Mouse (Mus musculus): ENCODE results near the gene Gadd45g. TPM values are rescaled to one million over a fixed set of nuclear protein-coding genes. Genes with fewer than 3 reads are reported as not detected.

Gadd45g gene
- polyA plus RNA-seq, 1 experiment from 2014 or later, result 252 TPM

DNA sequence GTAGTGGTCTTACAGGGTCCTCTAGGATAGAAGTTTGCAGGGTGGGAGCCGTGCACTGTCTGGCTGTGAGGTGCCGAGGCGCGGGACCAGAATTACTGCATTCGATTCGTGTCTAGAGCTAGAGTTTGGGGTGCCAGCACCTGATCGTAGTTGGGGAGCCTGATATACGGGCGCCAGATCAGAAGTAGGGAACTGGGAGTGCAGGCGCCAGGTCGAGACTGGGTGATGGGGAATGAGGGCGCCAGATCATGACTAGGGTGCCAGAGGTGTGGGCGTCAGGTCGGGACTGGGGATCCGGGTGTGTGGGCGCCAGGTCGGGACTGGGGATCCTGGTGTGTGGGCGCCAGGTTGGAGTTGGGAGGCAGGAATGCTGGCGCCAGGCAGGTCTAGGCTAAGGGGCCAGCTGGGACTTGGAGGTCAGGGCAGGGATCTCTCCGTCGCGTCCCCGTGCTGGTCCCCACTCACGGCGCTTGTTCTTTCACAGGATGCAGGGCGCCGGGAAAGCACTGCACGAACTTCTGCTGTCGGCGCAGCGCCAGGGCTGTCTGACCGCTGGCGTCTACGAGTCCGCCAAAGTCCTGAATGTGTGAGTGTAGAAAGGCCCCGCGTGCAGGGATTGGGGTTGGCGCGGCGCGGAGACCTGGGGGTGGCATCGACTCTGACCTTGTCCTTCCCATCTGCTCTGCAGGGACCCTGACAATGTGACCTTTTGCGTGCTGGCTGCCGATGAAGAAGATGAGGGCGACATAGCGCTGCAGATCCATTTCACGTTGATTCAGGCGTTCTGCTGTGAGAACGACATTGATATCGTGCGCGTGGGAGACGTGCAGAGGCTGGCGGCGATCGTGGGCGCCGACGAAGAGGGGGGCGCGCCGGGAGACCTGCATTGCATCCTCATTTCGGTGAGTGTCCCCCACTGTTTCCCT lies 653 bp downstream of the Gadd45g start:
- H3K4me1 ChIP-seq, result peaks cover 64% of the 10 kb centered on the region
- WGBS, result under 1% methylated on average over 61 of the region's 63 CpGs
- H3K4me2 ChIP-seq, result peak overlapping the region; percentile 86
- ATAC-seq, result peak; percentile 22
- H3K36me3 ChIP-seq (ENCODE audit: poor library complexity, severe bottlenecking), result 0 out of 2 replicates have a peak, but pooled peaks cover 5% of the 10 kb centered on the region
- peak overlapping the region; percentile 92 for H3K27ac ChIP-seq
- no peaks in the 10 kb centered on the region for H3K9me3 ChIP-seq (replicated peaks)
- H3K27me3 ChIP-seq, result peaks cover 35% of the 10 kb centered on the region
- peak overlapping the region; percentile 90 for H3K9ac ChIP-seq
- peak overlapping the region; percentile 62 for H3K4me3 ChIP-seq

DNA sequence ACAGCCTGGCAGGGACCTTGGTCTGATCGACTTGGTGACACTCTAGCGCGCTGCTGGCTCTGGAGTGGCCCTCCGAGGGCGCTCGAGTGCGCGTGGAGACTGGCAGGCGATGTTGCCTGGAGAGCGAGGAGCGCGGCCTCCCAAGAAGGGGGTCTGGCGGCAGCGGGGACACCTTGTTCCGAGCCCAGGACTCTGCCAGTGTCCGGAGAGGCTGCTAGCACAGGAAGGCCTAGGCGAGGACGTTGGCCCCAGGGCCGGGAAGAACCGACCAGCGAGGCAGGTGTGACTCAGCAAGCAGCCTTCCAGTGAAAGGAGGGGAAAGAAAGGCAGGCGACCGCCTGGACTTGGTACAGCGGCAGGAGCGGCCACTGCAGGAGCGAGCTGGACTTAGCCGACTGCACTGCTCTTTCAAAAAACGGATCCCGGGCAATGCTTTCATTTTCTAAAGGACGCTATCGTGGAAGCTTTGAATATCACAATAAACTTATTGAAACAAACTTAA lies 1.6 kb downstream of the Gadd45g start:
- Histone ChIP-seq H3K27me3 (peaks cover 33% of the 10 kb centered on the region), H3K4me2 (peak overlapping the region; percentile 86), H3K9ac (peak overlapping the region; percentile 90), H3K4me1 (peaks cover 60% of the 10 kb centered on the region), H3K4me3 (peak overlapping the region; percentile 62), H3K27ac (peak overlapping the region; percentile 92), H3K9me3 (replicated peaks) (no peaks in the 10 kb centered on the region), H3K36me3 (ENCODE audit: poor library complexity, severe bottlenecking) (0 out of 2 replicates have a peak, but pooled peaks cover 5% of the 10 kb centered on the region)
- 1% methylated on average over 31 of the region's 31 CpGs for WGBS
- no peak for ATAC-seq

DNA sequence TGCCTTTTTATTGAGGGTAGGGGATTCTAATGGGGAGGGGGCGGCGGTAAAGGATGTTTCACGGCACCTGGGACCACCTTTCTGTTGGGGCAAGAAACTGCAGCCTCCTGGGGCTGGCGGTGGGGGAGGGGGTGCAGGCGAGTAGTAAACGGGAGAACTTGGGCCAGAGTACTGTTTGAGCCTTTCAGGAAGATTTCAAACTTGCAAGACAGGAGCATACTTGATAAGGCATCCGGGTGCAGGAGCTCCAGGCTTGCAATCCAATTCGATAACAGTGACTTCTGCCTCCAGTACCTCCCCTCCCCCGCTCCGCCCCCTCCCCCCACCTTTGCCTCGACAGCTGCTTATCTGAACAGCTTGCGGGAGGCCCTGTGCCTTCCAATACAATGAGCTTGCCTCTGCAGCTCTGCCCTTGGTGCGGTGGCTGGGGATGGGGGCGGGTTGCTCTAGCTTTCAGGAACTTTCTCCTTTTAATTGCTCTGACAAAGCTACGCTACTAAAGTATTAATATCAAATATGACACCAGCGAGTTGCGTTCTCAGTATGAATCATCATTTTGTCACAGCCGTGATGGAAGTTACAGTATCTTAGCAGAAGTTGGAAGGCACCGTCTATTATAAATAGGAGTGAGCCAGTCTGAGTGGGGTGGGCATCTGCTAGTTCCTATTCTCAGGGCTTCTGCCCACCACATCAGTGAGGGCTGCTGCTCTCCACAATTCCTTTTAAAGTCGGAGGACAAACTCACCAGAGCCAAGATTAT lies 2.2 kb downstream of the Gadd45g start:
- Histone ChIP-seq H3K36me3 (ENCODE audit: poor library complexity, severe bottlenecking) (0 out of 2 replicates have a peak, but pooled peaks cover 5% of the 10 kb centered on the region), H3K27ac (peak overlapping the region; percentile 92), H3K4me1 (peaks cover 62% of the 10 kb centered on the region), H3K9me3 (replicated peaks) (no peaks in the 10 kb centered on the region), H3K9ac (peak overlapping the region; percentile 90), H3K4me2 (peak overlapping the region; percentile 86), H3K27me3 (peaks cover 32% of the 10 kb centered on the region), H3K4me3 (peak overlapping the region; percentile 62)
- 1% methylated on average over 20 of the region's 20 CpGs for WGBS
- peak; percentile 12; the same call in 1 of the 2 replicates for ATAC-seq

DNA sequence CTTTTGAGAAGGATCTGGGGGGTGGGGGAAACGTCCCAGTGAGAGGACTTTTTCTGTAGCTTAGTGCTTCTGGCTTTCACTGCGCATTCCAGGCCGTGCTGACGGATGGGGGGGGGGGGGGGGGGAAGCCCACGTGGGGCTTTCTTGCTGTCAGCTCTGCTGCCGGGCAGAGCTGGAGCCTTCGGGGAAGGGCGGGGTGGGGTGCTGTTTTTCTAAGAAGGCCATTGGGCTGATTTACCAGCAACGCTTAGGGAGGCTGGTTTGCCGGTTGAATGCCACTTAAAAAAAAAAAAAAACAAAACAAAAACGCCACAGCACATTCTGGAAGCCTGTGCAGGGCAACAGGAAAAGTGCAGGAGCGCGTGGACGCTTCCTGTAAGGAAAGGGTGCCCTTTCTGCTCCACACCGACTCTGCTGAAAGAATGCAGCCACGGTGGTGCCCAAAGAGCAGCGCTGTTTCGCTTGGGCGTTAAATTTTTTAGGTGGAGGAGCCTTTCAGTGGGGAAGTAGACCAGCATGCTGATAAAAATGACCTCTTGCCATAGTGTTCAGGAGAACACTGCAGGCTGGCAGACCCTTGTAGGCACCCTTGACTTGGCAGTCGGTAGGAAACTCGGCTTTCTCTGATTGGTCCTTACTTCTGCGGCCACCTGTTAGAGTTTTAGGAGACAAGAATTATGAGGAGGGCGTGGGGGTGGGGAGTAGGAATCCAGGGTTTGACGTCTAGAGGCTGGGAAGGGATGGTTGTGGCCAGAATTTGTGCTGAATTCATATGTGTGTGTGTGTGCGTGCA lies 3.0 kb downstream of the Gadd45g start:
- peak overlapping the region; percentile 92 for H3K27ac ChIP-seq
- WGBS, result 5% methylated on average over 22 of the region's 25 CpGs
- ATAC-seq, result no peak
- peaks cover 68% of the 10 kb centered on the region for H3K4me1 ChIP-seq
- no peaks in the 10 kb centered on the region for H3K9me3 ChIP-seq (replicated peaks)
- peak overlapping the region; percentile 90 for H3K9ac ChIP-seq
- H3K4me2 ChIP-seq, result peak overlapping the region; percentile 86
- 0 out of 2 replicates have a peak, but pooled peaks cover 5% of the 10 kb centered on the region for H3K36me3 ChIP-seq (ENCODE audit: poor library complexity, severe bottlenecking)
- H3K27me3 ChIP-seq, result peaks cover 33% of the 10 kb centered on the region
- H3K4me3 ChIP-seq, result peak overlapping the region; percentile 62

DNA sequence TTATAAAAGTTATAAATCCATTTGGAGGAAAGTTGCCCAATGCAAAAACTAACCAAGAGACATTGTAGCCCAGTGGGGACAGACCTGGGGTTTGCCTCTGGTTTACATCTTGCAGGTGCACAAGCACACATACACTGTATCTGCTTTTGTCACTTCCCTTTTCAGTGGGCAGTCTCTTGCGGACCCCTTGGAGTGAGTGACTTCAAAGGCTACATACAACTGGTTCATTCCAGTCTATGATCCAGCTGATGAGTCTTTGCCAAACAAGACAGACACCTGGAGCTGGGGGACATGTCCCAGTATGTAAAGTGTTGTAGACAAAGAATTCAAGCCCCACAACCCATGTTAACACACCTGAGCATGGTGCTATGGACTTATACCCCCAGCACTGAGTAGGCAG lies 4.1 kb downstream of the Gadd45g start:
- no peak overlapping the region for H3K4me3 ChIP-seq
- ATAC-seq, result no peak
- WGBS, result 61% methylated on average over 1 of the region's 1 CpGs
- H3K27ac ChIP-seq, result no peak overlapping the region
- H3K9me3 ChIP-seq (replicated peaks), result no peaks in the 10 kb centered on the region
- H3K36me3 ChIP-seq (ENCODE audit: poor library complexity, severe bottlenecking), result 0 out of 2 replicates have a peak, but pooled peaks cover 5% of the 10 kb centered on the region
- H3K27me3 ChIP-seq, result peaks cover 43% of the 10 kb centered on the region
- H3K9ac ChIP-seq, result no peak overlapping the region
- H3K4me2 ChIP-seq, result no peak overlapping the region
- H3K4me1 ChIP-seq, result peaks cover 62% of the 10 kb centered on the region

DNA sequence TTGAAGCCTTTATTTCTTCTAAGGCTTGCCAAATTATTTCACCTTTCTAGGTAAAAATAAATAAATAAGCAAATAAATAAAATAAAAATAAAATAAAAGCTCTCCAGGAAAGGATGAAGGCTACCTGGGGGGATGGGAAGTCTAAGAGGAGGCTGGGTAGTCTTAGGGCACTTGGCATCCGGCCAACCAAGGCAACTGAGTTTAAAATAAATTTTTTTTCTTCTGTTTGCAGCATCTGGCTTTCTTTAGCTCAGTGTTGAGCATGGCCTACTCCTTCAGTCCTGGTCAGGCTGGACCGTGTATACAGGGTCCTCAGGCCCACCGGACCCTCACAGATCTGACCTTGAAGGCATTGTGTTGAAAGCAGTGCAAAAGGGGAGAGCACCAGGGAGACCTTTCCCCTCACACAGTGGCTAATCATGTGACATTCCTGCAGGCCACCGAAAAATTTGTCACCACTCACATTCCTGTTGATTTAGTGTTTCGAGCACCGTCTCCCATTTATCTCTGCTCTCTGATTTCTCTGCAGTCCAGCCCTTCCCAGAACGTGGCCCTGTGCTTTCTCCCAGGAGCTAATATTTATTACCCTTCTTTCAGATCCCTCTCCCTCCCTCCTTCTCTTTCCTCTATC lies 6.2 kb downstream of the Gadd45g start:
- ATAC-seq, result no peak
- no peak overlapping the region for H3K4me2 ChIP-seq
- 25% methylated on average over 7 of the region's 7 CpGs for WGBS
- peaks cover 49% of the 10 kb centered on the region for H3K4me1 ChIP-seq
- 0 out of 2 replicates have a peak, but pooled peaks cover 5% of the 10 kb centered on the region for H3K36me3 ChIP-seq (ENCODE audit: poor library complexity, severe bottlenecking)
- no peak overlapping the region for H3K27ac ChIP-seq
- H3K9me3 ChIP-seq (replicated peaks), result no peaks in the 10 kb centered on the region
- H3K9ac ChIP-seq, result no peak overlapping the region
- peaks cover 46% of the 10 kb centered on the region for H3K27me3 ChIP-seq
- no peak overlapping the region for H3K4me3 ChIP-seq

DNA sequence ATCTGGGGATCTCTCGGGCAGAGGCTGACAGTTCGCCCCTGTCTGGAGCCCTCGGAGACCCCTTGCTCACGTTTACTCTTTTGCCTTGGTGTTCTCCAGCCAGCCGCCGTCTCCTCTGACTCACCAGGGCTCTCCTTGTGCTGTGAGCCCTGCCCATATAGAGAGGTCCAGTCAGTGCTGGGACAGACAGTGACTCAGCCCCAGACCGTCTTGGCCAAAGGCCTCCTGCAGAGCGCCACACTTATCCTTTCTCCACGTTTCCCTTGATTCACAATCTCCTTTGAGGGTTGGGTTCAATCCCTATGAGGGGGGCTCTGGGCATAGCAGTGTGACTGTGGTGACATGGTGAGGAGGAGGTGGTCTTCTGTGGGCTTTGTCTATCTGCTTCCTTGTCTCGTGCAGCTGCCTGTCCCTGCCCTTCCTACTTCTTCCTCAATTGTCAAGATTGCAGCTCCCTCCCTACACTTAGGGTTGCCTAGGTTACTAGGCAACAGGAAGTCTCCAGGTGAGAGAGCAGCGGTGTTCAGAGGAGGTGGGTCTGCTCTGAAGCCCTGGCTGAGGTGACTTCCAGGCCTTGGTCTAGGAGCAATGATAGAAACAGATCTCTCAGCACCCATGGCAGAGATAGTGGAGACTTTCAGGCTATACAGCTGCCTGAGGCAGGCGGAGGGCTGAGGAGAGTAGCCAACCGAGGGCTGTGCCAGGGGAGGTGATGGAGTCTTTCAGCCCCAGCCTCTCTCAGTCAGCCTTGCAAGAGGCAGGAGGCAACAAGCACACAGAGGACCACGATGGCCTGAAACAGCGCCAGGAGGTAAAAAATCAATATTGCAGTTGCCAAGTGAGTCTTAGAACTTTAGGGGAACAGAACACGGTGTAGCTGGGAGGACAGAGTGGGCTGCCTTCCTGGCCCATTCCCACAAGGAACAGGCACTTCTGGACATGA lies 7.1 kb downstream of the Gadd45g start:
- no peak for ATAC-seq
- Histone ChIP-seq H3K9me3 (replicated peaks) (no peaks in the 10 kb centered on the region), H3K4me2 (peak overlapping the region; percentile 5; the same call in 1 of the 2 replicates), H3K4me1 (peaks cover 41% of the 10 kb centered on the region), H3K9ac (no peak overlapping the region), H3K36me3 (ENCODE audit: poor library complexity, severe bottlenecking) (no peaks in the 10 kb centered on the region), H3K4me3 (no peak overlapping the region), H3K27me3 (peaks cover 46% of the 10 kb centered on the region), H3K27ac (no peak overlapping the region)
- 17% methylated on average over 16 of the region's 16 CpGs for WGBS

DNA sequence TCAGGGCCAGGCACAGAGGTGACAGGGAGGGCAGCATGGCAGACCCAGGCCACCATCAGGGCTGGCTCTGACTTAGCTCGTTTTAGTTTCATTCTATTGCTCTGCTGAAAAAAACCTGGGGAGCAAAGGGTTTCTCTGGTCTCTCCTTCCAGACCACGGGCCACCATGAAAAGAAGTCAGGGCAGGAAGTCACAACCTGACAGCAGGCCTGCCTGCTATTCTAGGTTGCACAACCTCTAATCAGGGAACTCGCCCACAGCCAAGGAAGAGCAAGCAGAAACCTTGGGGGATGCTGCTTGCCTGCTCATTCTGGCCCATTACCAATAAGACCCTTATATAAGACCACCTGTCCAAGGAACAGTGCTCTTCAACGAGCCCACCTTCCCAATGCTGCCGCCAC lies 9.1 kb downstream of the Gadd45g start:
- H3K4me2 ChIP-seq, result no peak overlapping the region
- WGBS, result 82% methylated on average over 5 of the region's 5 CpGs
- no peaks in the 10 kb centered on the region for H3K9me3 ChIP-seq (replicated peaks)
- no peaks in the 10 kb centered on the region for H3K36me3 ChIP-seq (ENCODE audit: poor library complexity, severe bottlenecking)
- H3K27me3 ChIP-seq, result peaks cover 44% of the 10 kb centered on the region
- no peak overlapping the region for H3K27ac ChIP-seq
- no peak for ATAC-seq
- H3K4me3 ChIP-seq, result no peak overlapping the region
- H3K4me1 ChIP-seq, result peaks cover 22% of the 10 kb centered on the region
- H3K9ac ChIP-seq, result no peak overlapping the region

DNA sequence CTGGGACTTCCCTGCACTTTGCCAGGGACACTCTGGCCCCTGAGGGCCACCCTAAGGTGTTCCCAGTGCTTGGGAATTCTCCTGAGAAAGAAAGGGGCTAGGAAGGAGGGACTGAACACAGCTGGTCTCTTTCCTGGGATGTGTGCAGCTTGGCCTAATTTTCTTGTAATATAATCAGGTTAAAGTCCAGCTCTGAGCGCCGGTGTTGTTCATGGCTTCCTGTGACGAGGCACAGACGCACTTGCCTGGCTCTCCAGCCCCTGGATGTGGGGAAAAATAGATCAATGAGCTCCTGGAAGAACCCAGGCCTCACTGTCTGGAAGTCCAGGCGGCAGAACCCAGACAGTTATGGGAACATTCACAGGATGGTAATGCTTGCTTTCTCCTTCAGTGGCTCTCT lies 10.7 kb downstream of the Gadd45g start:
- ATAC-seq, result no peak
- H3K27ac ChIP-seq, result no peak overlapping the region
- WGBS, result 79% methylated on average over 5 of the region's 5 CpGs
- H3K4me3 ChIP-seq, result no peak overlapping the region
- peaks cover 16% of the 10 kb centered on the region for H3K4me1 ChIP-seq
- H3K27me3 ChIP-seq, result peaks cover 31% of the 10 kb centered on the region
- no peak overlapping the region for H3K4me2 ChIP-seq
- no peaks in the 10 kb centered on the region for H3K9me3 ChIP-seq (replicated peaks)
- H3K9ac ChIP-seq, result no peak overlapping the region
- no peaks in the 10 kb centered on the region for H3K36me3 ChIP-seq (ENCODE audit: poor library complexity, severe bottlenecking)

DNA sequence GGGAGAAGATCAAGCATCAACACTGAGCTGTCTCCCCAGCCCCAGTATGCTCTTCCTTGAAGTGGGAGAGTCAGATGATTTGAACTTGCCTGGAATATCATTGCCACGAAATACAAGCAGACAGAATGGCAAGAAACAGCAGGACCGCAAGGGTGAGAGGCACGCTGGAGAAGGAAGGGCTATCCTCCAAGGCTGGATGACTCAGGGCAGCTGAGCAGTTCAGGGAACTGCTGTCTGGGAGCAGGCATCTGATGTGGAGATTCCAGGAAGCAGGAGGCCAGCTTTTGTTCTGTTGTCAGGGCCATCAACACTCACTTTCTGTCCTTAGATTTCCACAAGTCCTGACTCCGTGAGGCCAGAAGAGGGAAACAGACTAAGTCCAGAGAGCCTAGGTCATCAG lies 12.0 kb downstream of the Gadd45g start:
- H3K27me3 ChIP-seq, result peaks cover 23% of the 10 kb centered on the region
- 59% methylated on average over 4 of the region's 4 CpGs for WGBS
- ATAC-seq, result no peak

More for the DNA sequence above, 12.0 kb downstream of the Gadd45g start:
- Histone ChIP-seq H3K4me3 (no peak overlapping the region), H3K27ac (no peak overlapping the region), H3K9ac (no peak overlapping the region), H3K4me1 (peaks cover 7% of the 10 kb centered on the region), H3K9me3 (replicated peaks) (no peaks in the 10 kb centered on the region), H3K36me3 (ENCODE audit: poor library complexity, severe bottlenecking) (no peaks in the 10 kb centered on the region), H3K4me2 (no peak overlapping the region)
